Mouse (Mus musculus): Measurements from ENCODE around the gene Mcam.

- TF ChIP-seq POLR2A (IDR thresholded peaks at IDR 0.05; ENCODE audit: insufficient read depth, low read length) = no peak
- TF ChIP-seq CTCF (IDR thresholded peaks at IDR 0.05; ENCODE audit: low read depth, low read length) = no peak
Observed at GRCm38 (mm10) chr9:44131276-44131590, 3.0 kb upstream of the Mcam start.

Measured in ES-Bruce4 (cell line).